27 mouse cellular contexts compared by ENCODE assay signal in the genomic region with DNA sequence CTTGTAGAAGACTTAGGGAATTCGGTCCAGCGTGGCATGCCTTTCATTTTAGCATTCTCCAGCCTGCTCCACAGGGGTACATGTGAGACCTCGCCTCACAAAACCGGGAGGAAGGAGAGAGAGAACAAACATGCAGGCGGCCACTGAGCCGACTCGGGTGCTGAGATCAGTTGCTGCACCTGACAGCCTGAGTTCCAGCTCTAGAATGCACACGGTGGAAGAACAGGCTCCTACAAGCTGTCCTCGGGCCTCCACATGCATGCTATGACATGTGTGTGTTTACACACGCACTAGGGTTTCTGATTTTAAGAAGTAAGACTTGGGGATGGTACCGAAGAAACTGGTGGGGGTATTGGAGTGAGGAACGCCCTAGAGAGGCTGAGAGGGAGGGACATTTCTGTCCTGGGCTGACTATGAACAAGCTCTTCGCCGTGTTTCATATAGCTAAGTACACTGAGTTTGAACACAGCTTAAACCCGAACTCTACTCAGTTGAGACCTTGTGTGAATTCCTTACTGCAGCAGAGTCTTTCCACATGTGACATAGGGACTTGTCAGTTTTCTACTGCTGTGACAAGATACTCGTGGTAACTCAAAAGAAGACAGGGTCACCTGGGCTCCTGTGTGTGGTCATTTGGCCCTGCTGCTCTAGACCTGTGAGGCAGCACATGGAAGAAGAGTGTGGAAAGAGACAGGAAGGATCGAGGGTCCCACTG. TPM values are rescaled to one million over a fixed set of nuclear protein-coding genes. Genes with fewer than 3 reads are reported as not detected.
DNase-seq lines count a peak whose midpoint lies in the region; ATAC-seq and TF ChIP-seq lines count a peak whose summit lies in the region.
"Had no signal": no experiment of that assay in that cellular context is flagged by ENCODE, and none has a peak within 500 bp of the region (broad histone marks: within the 10 kb centered on the region; RNA-seq: fewer than 3 reads in every experiment).

No protein-coding gene starts in this region.

- no peaks in the 10 kb centered on the region for H3K9me3 ChIP-seq in embryonic facial prominence, embryonic 13.5 days
- no peaks in the 10 kb centered on the region for H3K9me3 ChIP-seq in embryonic facial prominence, embryonic 10.5 days
- H3K9me3 ChIP-seq in midbrain, embryonic 11.5 days (ENCODE audit: control insufficient read depth, low read length): no peaks in the 10 kb centered on the region
- no peaks in the 10 kb centered on the region for H3K9me3 ChIP-seq in midbrain, embryonic 10.5 days (replicated peaks)
- H3K9me3 ChIP-seq in MEL (replicated peaks; ENCODE audit: insufficient read depth, low read length): no peaks in the 10 kb centered on the region
- H3K9me3 ChIP-seq in stomach, embryonic 15.5 days: no peaks in the 10 kb centered on the region
- H3K9me3 ChIP-seq in kidney, embryonic 16.5 days (ENCODE audit: low read length): no peaks in the 10 kb centered on the region
- H3K9me3 ChIP-seq: forebrain, embryonic 12.5 days; heart, embryonic 10.5 days had no signal

- TF ChIP-seq POLR2A in MEL (IDR thresholded peaks at IDR 0.05; ENCODE audit: control insufficient read depth in 1 of 2, insufficient read depth in 1 of 2, low read depth in 1 of 2, low read length in 2 of 2, poor library complexity in 1 of 2): no peak; a peak in 1 of 4 replicates

- H3K27ac ChIP-seq in embryonic facial prominence, embryonic 13.5 days: peak overlapping the region; percentile 48; the same call in 1 of the 2 replicates
- H3K27ac ChIP-seq in embryonic facial prominence, embryonic 10.5 days (replicated peaks): no peak overlapping the region
- no peak overlapping the region for H3K27ac ChIP-seq in midbrain, embryonic 11.5 days (ENCODE audit: low read depth, low read length)
- no peak overlapping the region for H3K27ac ChIP-seq in midbrain, embryonic 10.5 days (replicated peaks)
- no peak overlapping the region for H3K27ac ChIP-seq in MEL (ENCODE audit: control insufficient read depth, low read depth, low read length)
- H3K27ac ChIP-seq in stomach, embryonic 15.5 days: 0 out of 2 replicates have a peak overlapping the region, but pooled peaks have one; percentile 48
- no peak overlapping the region for H3K27ac ChIP-seq in kidney, embryonic 16.5 days (ENCODE audit: low read length)
- H3K27ac ChIP-seq: forebrain, embryonic 12.5 days; heart, embryonic 10.5 days; hindbrain, embryonic 14.5 days had no signal

- H3K9ac ChIP-seq in embryonic facial prominence, embryonic 13.5 days: no peak overlapping the region
- H3K9ac ChIP-seq in midbrain, embryonic 11.5 days (ENCODE audit: low read length): no peak overlapping the region
- H3K9ac ChIP-seq in MEL (ENCODE audit: control insufficient read depth, low read depth, low read length, poor library complexity, severe bottlenecking): no peak overlapping the region
- no peak overlapping the region for H3K9ac ChIP-seq in stomach, embryonic 15.5 days
- H3K9ac ChIP-seq in kidney, embryonic 16.5 days (replicated peaks; ENCODE audit: low read length): no peak overlapping the region
- H3K9ac ChIP-seq: forebrain, embryonic 12.5 days; hindbrain, embryonic 14.5 days had no signal

- H3K4me1 ChIP-seq in embryonic facial prominence, embryonic 13.5 days: 0 out of 2 replicates have a peak, but pooled peaks cover 8% of the 10 kb centered on the region
- H3K4me1 ChIP-seq in embryonic facial prominence, embryonic 10.5 days: peaks cover 24% of the 10 kb centered on the region
- H3K4me1 ChIP-seq in midbrain, embryonic 11.5 days (ENCODE audit: control insufficient read depth, insufficient read depth, low read length): peaks cover 14% of the 10 kb centered on the region
- peaks cover 32% of the 10 kb centered on the region for H3K4me1 ChIP-seq in midbrain, embryonic 10.5 days
- H3K4me1 ChIP-seq in MEL (ENCODE audit: control insufficient read depth in 1 of 2, insufficient read depth in 2 of 2, low read length in 2 of 2): peaks cover 0 to 4% of the 10 kb centered on the region in 2 experiments; a peak in 1 of 4 replicates
- no peaks in the 10 kb centered on the region for H3K4me1 ChIP-seq in stomach, embryonic 15.5 days
- no peaks in the 10 kb centered on the region for H3K4me1 ChIP-seq in kidney, embryonic 16.5 days (ENCODE audit: insufficient read depth, low read length)

- 80% methylated on average over 17 of the region's 17 CpGs for WGBS in embryonic facial prominence, embryonic 13.5 days
- WGBS in embryonic facial prominence, embryonic 10.5 days: 90% methylated on average over 17 of the region's 17 CpGs
- 92% methylated on average over 17 of the region's 17 CpGs for WGBS in midbrain, embryonic 11.5 days
- 91% methylated on average over 17 of the region's 17 CpGs for WGBS in midbrain, embryonic 10.5 days
- 81% methylated on average over 17 of the region's 17 CpGs for WGBS in stomach, embryonic 15.5 days
- 89% methylated on average over 17 of the region's 17 CpGs for WGBS in kidney, embryonic 16.5 days

- no peak for TF ChIP-seq RAD21 in MEL (IDR thresholded peaks at IDR 0.05; ENCODE audit: low read depth, low read length)

- H3K36me3 ChIP-seq in embryonic facial prominence, embryonic 13.5 days: peaks cover 57% of the 10 kb centered on the region
- peaks cover 62% of the 10 kb centered on the region for H3K36me3 ChIP-seq in embryonic facial prominence, embryonic 10.5 days (replicated peaks)
- peaks cover 20% of the 10 kb centered on the region for H3K36me3 ChIP-seq in midbrain, embryonic 11.5 days (ENCODE audit: control insufficient read depth, insufficient read depth, low read length)
- peaks cover 57% of the 10 kb centered on the region for H3K36me3 ChIP-seq in midbrain, embryonic 10.5 days
- H3K36me3 ChIP-seq in MEL (ENCODE audit: control insufficient read depth in 1 of 2, insufficient read depth in 2 of 2, low read length in 2 of 2): peaks cover 0 to 2% of the 10 kb centered on the region in 2 experiments; a peak in 1 of 4 replicates
- peaks cover 41% of the 10 kb centered on the region for H3K36me3 ChIP-seq in stomach, embryonic 15.5 days
- peaks cover 40% of the 10 kb centered on the region for H3K36me3 ChIP-seq in kidney, embryonic 16.5 days (ENCODE audit: insufficient read depth, low read length)

- no peak overlapping the region for H3K4me2 ChIP-seq in embryonic facial prominence, embryonic 13.5 days
- H3K4me2 ChIP-seq in midbrain, embryonic 11.5 days: no peak overlapping the region
- H3K4me2 ChIP-seq in stomach, embryonic 15.5 days: no peak overlapping the region
- no peak overlapping the region for H3K4me2 ChIP-seq in kidney, embryonic 16.5 days (replicated peaks; ENCODE audit: low read depth, low read length)
- H3K4me2 ChIP-seq: forebrain, embryonic 12.5 days; hindbrain, embryonic 14.5 days had no signal

- no peak overlapping the region for H3K4me3 ChIP-seq in embryonic facial prominence, embryonic 13.5 days
- no peak overlapping the region for H3K4me3 ChIP-seq in embryonic facial prominence, embryonic 10.5 days
- no peak overlapping the region for H3K4me3 ChIP-seq in midbrain, embryonic 11.5 days (ENCODE audit: low read depth, low read length)
- no peak overlapping the region for H3K4me3 ChIP-seq in midbrain, embryonic 10.5 days
- H3K4me3 ChIP-seq in MEL (ENCODE audit: control insufficient read depth in 1 of 2, insufficient read depth in 1 of 2, low read depth in 2 of 2, low read length in 2 of 2): no peak overlapping the region
- no peak overlapping the region for H3K4me3 ChIP-seq in stomach, embryonic 15.5 days (replicated peaks)
- H3K4me3 ChIP-seq in kidney, embryonic 16.5 days (ENCODE audit: low read length): no peak overlapping the region
- H3K4me3 ChIP-seq: forebrain, embryonic 12.5 days; heart, embryonic 10.5 days had no signal

- H3K79me2 ChIP-seq in MEL (ENCODE audit: control insufficient read depth, insufficient read depth, low read length, poor library complexity): no peaks in the 10 kb centered on the region

- peak; percentile 18; the same call in 1 of the 2 replicates for ATAC-seq in embryonic facial prominence, embryonic 13.5 days (ENCODE audit: insufficient number of reproducible peaks, insufficient read depth, low FRiP score, low TSS enrichment, low read depth)
- ATAC-seq in midbrain, embryonic 11.5 days (ENCODE audit: low FRiP score): no peak
- no peak for ATAC-seq in stomach, embryonic 15.5 days (ENCODE audit: insufficient read depth, low FRiP score, low read depth)
- ATAC-seq in kidney, embryonic 16.5 days (ENCODE audit: low FRiP score, low TSS enrichment): no peak
- ATAC-seq: activated CD4-positive, CD25-positive, alpha-beta regulatory T cell, adult 4 months; Patski had no signal

- TF ChIP-seq CTCF in MEL (IDR thresholded peaks at IDR 0.05 in 2 of 3, conservative IDR thresholded peaks at IDR 0.05 in 1 of 3; ENCODE audit: control insufficient read depth in 1 of 3, insufficient read depth in 1 of 3, low read depth in 2 of 3, low read length in 3 of 3, poor library complexity in 1 of 3, severe bottlenecking in 1 of 3): no peak

- no peak for TF ChIP-seq EP300 in MEL (IDR thresholded peaks at IDR 0.05; ENCODE audit: low read depth in 1 of 2, low read length in 2 of 2)

- no peaks in the 10 kb centered on the region for H3K27me3 ChIP-seq in embryonic facial prominence, embryonic 13.5 days
- H3K27me3 ChIP-seq in embryonic facial prominence, embryonic 10.5 days (replicated peaks; ENCODE audit: low read depth, poor library complexity, severe bottlenecking): no peaks in the 10 kb centered on the region
- no peaks in the 10 kb centered on the region for H3K27me3 ChIP-seq in midbrain, embryonic 11.5 days (ENCODE audit: control insufficient read depth, insufficient read depth, low read length)
- no peaks in the 10 kb centered on the region for H3K27me3 ChIP-seq in midbrain, embryonic 10.5 days (ENCODE audit: low read depth, poor library complexity, severe bottlenecking)
- no peaks in the 10 kb centered on the region for H3K27me3 ChIP-seq in MEL (ENCODE audit: control insufficient read depth in 1 of 2, insufficient read depth in 2 of 2, low read length in 2 of 2)
- no peaks in the 10 kb centered on the region for H3K27me3 ChIP-seq in stomach, embryonic 15.5 days (replicated peaks)
- H3K27me3 ChIP-seq in kidney, embryonic 16.5 days (ENCODE audit: insufficient read depth, low read length): no peaks in the 10 kb centered on the region
- H3K27me3 ChIP-seq: forebrain, embryonic 12.5 days; Patski had no signal

- DNase-seq in embryonic facial prominence, embryonic 10.5 days (ENCODE audit: low spot score): no peak
- peak; percentile 61 for DNase-seq in midbrain, embryonic 11.5 days (ENCODE audit: low spot score, missing footprints)
- DNase-seq in midbrain, embryonic 10.5 days (ENCODE audit: low spot score): no peak
- DNase-seq in MEL (ENCODE audit: low read depth, low spot score): no peak
- DNase-seq in adrenal gland, postnatal 36 days: no peak
- DNase-seq: adrenal gland, postnatal 14 days; cerebellum, adult 18-20 months; cerebellum, adult 9-11 months; cerebellum, postnatal 36 days; gastrocnemius, postnatal 10 days; heart, adult 18-20 months; heart, postnatal 10 days had no signal

RNA-seq across cellular contexts. Expression of a gene that starts 1.2 kb away (rescaled TPM):
- polyA plus RNA-seq in embryonic facial prominence, embryonic 13.5 days (2015; fragmentation: Nextera tagmentation; extraction: Ambion mirVana): not detected in 2 replicates
- not detected in 2 replicates for polyA plus RNA-seq in embryonic facial prominence, embryonic 10.5 days (2016; fragmentation: Nextera tagmentation; extraction: Ambion mirVana)
- not detected in 2 replicates for polyA plus RNA-seq in midbrain, embryonic 11.5 days (2014; fragmentation: Nextera tagmentation; extraction: Ambion mirVana)
- polyA plus RNA-seq in midbrain, embryonic 10.5 days (2016; fragmentation: Nextera tagmentation; extraction: Ambion mirVana): not detected in 2 replicates
- total RNA-seq in MEL (2012; rRNA removed): not detected in 2 replicates
- not detected for polyA plus RNA-seq in MEL (2012; ENCODE audit: insufficient read depth in 1 of 2, insufficient read length in 2 of 2, low read depth in 1 of 2, low replicate concordance in 2 of 2, missing spikeins in 1 of 2)
- polyA plus RNA-seq in stomach, embryonic 15.5 days (2015; fragmentation: Nextera tagmentation; extraction: Ambion mirVana): not detected in 2 replicates
- polyA plus RNA-seq in kidney, embryonic 16.5 days (2015; fragmentation: Nextera tagmentation; extraction: Ambion mirVana): not detected in 2 replicates
- not detected for total RNA-seq in adrenal gland, postnatal 36 days (2021)
- total RNA-seq: adrenal gland, adult 18-20 months; adrenal gland, postnatal 14 days; gastrocnemius, postnatal 10 days; gastrocnemius, postnatal 4 days; heart, adult 18-20 months; heart, postnatal 10 days; hematopoietic stem cell, adult 5-6 weeks had no signal
- polyA plus RNA-seq: activated CD4-positive, CD25-positive, alpha-beta regulatory T cell, adult 4 months; C2C12; forebrain, embryonic 12.5 days; forebrain, embryonic 16.5 days; frontal cortex, adult 2 months; heart, embryonic 10.5 days; heart, embryonic 14.5 days; hindbrain, embryonic 14.5 days; Patski had no signal

RNA-seq across cellular contexts. Expression of a gene that starts 1.3 kb away (rescaled TPM):
- 0.39 and 1.5 TPM in 2 replicates for polyA plus RNA-seq in embryonic facial prominence, embryonic 13.5 days (2015; fragmentation: Nextera tagmentation; extraction: Ambion mirVana)
- polyA plus RNA-seq in embryonic facial prominence, embryonic 10.5 days (2016; fragmentation: Nextera tagmentation; extraction: Ambion mirVana): 0.18 and 0.55 TPM in 2 replicates
- polyA plus RNA-seq in midbrain, embryonic 11.5 days (2014; fragmentation: Nextera tagmentation; extraction: Ambion mirVana): 0.25 and 0.44 TPM in 2 replicates
- polyA plus RNA-seq in midbrain, embryonic 10.5 days (2016; fragmentation: Nextera tagmentation; extraction: Ambion mirVana): 0.56 and 0.66 TPM in 2 replicates
- total RNA-seq in MEL (2012; rRNA removed): not detected in 2 replicates
- polyA plus RNA-seq in MEL (2012; ENCODE audit: insufficient read depth in 1 of 2, insufficient read length in 2 of 2, low read depth in 1 of 2, low replicate concordance in 2 of 2, missing spikeins in 1 of 2): under 1 TPM in 1 of 2 experiments, not detected in 1; 0.07 TPM
- 0.28 and 0.31 TPM in 2 replicates for polyA plus RNA-seq in stomach, embryonic 15.5 days (2015; fragmentation: Nextera tagmentation; extraction: Ambion mirVana)
- polyA plus RNA-seq in kidney, embryonic 16.5 days (2015; fragmentation: Nextera tagmentation; extraction: Ambion mirVana): 0.21 and 0.35 TPM in 2 replicates
- total RNA-seq in adrenal gland, postnatal 36 days (2021): not detected
- total RNA-seq: adrenal gland, adult 18-20 months; adrenal gland, postnatal 14 days; heart, adult 18-20 months; heart, postnatal 10 days; hematopoietic stem cell, adult 5-6 weeks had no signal
- polyA plus RNA-seq: activated CD4-positive, CD25-positive, alpha-beta regulatory T cell, adult 4 months had no signal

RNA-seq across cellular contexts. Expression of a gene that starts 13.8 kb away (rescaled TPM):
- polyA plus RNA-seq in embryonic facial prominence, embryonic 13.5 days (2015; fragmentation: Nextera tagmentation; extraction: Ambion mirVana): 31.5 and 38.6 TPM in 2 replicates
- polyA plus RNA-seq in embryonic facial prominence, embryonic 10.5 days (2016; fragmentation: Nextera tagmentation; extraction: Ambion mirVana): 63.0 and 68.7 TPM in 2 replicates
- 49.8 and 55.3 TPM in 2 replicates for polyA plus RNA-seq in midbrain, embryonic 11.5 days (2014; fragmentation: Nextera tagmentation; extraction: Ambion mirVana)
- 66.0 and 72.7 TPM in 2 replicates for polyA plus RNA-seq in midbrain, embryonic 10.5 days (2016; fragmentation: Nextera tagmentation; extraction: Ambion mirVana)
- total RNA-seq in MEL (2012; rRNA removed): 13.7 and 14.7 TPM in 2 replicates
- polyA plus RNA-seq in MEL (2012; ENCODE audit: insufficient read depth in 1 of 2, insufficient read length in 2 of 2, low read depth in 1 of 2, low replicate concordance in 2 of 2, missing spikeins in 1 of 2): 10 to 100 TPM; 31.1 to 61.9 TPM
- 23.2 and 27.3 TPM in 2 replicates for polyA plus RNA-seq in stomach, embryonic 15.5 days (2015; fragmentation: Nextera tagmentation; extraction: Ambion mirVana)
- polyA plus RNA-seq in kidney, embryonic 16.5 days (2015; fragmentation: Nextera tagmentation; extraction: Ambion mirVana): 31.3 and 38.3 TPM in 2 replicates
- total RNA-seq in adrenal gland, postnatal 36 days (2021): 1 to 10 TPM; 4.8 to 5.3 TPM

RNA-seq across cellular contexts. Expression of a gene that starts 13.8 kb away (rescaled TPM):
- polyA plus RNA-seq in embryonic facial prominence, embryonic 13.5 days (2015; fragmentation: Nextera tagmentation; extraction: Ambion mirVana): 154 and 157 TPM in 2 replicates
- polyA plus RNA-seq in embryonic facial prominence, embryonic 10.5 days (2016; fragmentation: Nextera tagmentation; extraction: Ambion mirVana): 191 and 193 TPM in 2 replicates
- polyA plus RNA-seq in midbrain, embryonic 11.5 days (2014; fragmentation: Nextera tagmentation; extraction: Ambion mirVana): 176 and 178 TPM in 2 replicates
- polyA plus RNA-seq in midbrain, embryonic 10.5 days (2016; fragmentation: Nextera tagmentation; extraction: Ambion mirVana): 185 and 190 TPM in 2 replicates
- 40.1 and 46.8 TPM in 2 replicates for total RNA-seq in MEL (2012; rRNA removed)
- 100 to 1,000 TPM in 1 of 2 experiments, 10 to 100 TPM in 1; 88.1 to 137 TPM for polyA plus RNA-seq in MEL (2012; ENCODE audit: insufficient read depth in 1 of 2, insufficient read length in 2 of 2, low read depth in 1 of 2, low replicate concordance in 2 of 2, missing spikeins in 1 of 2)
- 96.8 and 102 TPM in 2 replicates for polyA plus RNA-seq in stomach, embryonic 15.5 days (2015; fragmentation: Nextera tagmentation; extraction: Ambion mirVana)
- 121 and 131 TPM in 2 replicates for polyA plus RNA-seq in kidney, embryonic 16.5 days (2015; fragmentation: Nextera tagmentation; extraction: Ambion mirVana)
- 10 to 100 TPM; 16.4 to 19.7 TPM for total RNA-seq in adrenal gland, postnatal 36 days (2021)

RNA-seq across cellular contexts. Expression of a gene that starts 20.9 kb away (rescaled TPM):
- polyA plus RNA-seq in embryonic facial prominence, embryonic 13.5 days (2015; fragmentation: Nextera tagmentation; extraction: Ambion mirVana): 33.7 and 36.7 TPM in 2 replicates
- 22.2 and 23.4 TPM in 2 replicates for polyA plus RNA-seq in embryonic facial prominence, embryonic 10.5 days (2016; fragmentation: Nextera tagmentation; extraction: Ambion mirVana)
- 14.5 and 15.5 TPM in 2 replicates for polyA plus RNA-seq in midbrain, embryonic 11.5 days (2014; fragmentation: Nextera tagmentation; extraction: Ambion mirVana)
- 21.7 and 22.5 TPM in 2 replicates for polyA plus RNA-seq in midbrain, embryonic 10.5 days (2016; fragmentation: Nextera tagmentation; extraction: Ambion mirVana)
- total RNA-seq in MEL (2012; rRNA removed): 5.3 and 5.7 TPM in 2 replicates
- 10 to 100 TPM in 1 of 2 experiments, not detected in 1; 19.2 TPM for polyA plus RNA-seq in MEL (2012; ENCODE audit: insufficient read depth in 1 of 2, insufficient read length in 2 of 2, low read depth in 1 of 2, low replicate concordance in 2 of 2, missing spikeins in 1 of 2)
- 14.6 and 15.8 TPM in 2 replicates for polyA plus RNA-seq in stomach, embryonic 15.5 days (2015; fragmentation: Nextera tagmentation; extraction: Ambion mirVana)
- 24.1 and 28.4 TPM in 2 replicates for polyA plus RNA-seq in kidney, embryonic 16.5 days (2015; fragmentation: Nextera tagmentation; extraction: Ambion mirVana)
- 10 to 100 TPM; 35.0 to 44.2 TPM for total RNA-seq in adrenal gland, postnatal 36 days (2021)

Comparison
In these comparisons a context has a peak if more than half of its experiments do, and no peak if none do; other contexts are left out.
1. H3K27ac ChIP-seq: peak in embryonic facial prominence, embryonic 13.5 days (single experiment) and stomach, embryonic 15.5 days (single experiment); none in embryonic facial prominence, embryonic 10.5 days (single experiment), midbrain, embryonic 11.5 days (single experiment), midbrain, embryonic 10.5 days (single experiment), MEL (single experiment) and kidney, embryonic 16.5 days (single experiment).